Mouse (Mus musculus) limb, embryonic 15.5 days (tissue): ENCODE data around the gene Zfyve26. TPM values are rescaled to one million over a fixed set of nuclear protein-coding genes. Genes with fewer than 3 reads are reported as not detected.
A peak's percentile ranks its signal among the peaks of the same experiment; 100 is the strongest.
"Not testable (repeated sequence)": the region's sequence is repeated elsewhere in the genome, so short reads cannot be mapped to it uniquely, and the experiment has no call there.

Source experiments
- ATAC-seq: fragments of 200-750 bp; cut with Nextera tagmentation; 2 replicates; pipeline ENCODE4 v1.8.0; 2017; ENCODE audit warnings: low read depth, moderate TSS enrichment; ENCODE audit not compliant: insufficient number of reproducible peaks, low FRiP score, low TSS enrichment
- H3K27ac ChIP-seq: fragments of 300-500 bp; sonication (generic); 2 replicates; pipeline ENCODE4 v1.5.1; 2015; ENCODE audit warnings: moderate library complexity, mild to moderate bottlenecking, inconsistent platforms
- H3K27me3 ChIP-seq: fragments of 300-500 bp; sonication (generic); 2 replicates; pipeline ENCODE4 v1.6.1; 2015; ENCODE audit warnings: inconsistent platforms
- H3K36me3 ChIP-seq: fragments of 300-500 bp; sonication (generic); 2 replicates; pipeline ENCODE4 v1.6.1; 2015; ENCODE audit warnings: inconsistent platforms
- H3K4me1 ChIP-seq: fragments of 300-500 bp; sonication (generic); 2 replicates; pipeline ENCODE4 v1.6.1; 2015; ENCODE audit warnings: inconsistent platforms
- H3K4me2 ChIP-seq: fragments of 300-500 bp; sonication (generic); 2 replicates; pipeline ENCODE4 v1.6.1; 2015; ENCODE audit warnings: mild to moderate bottlenecking, inconsistent platforms
- H3K4me3 ChIP-seq: fragments of 300-500 bp; sonication (generic); 2 replicates; pipeline ENCODE4 v1.5.1; 2015; ENCODE audit warnings: mild to moderate bottlenecking, inconsistent platforms
- H3K9ac ChIP-seq: fragments of 300-500 bp; sonication (generic); 2 replicates; pipeline ENCODE4 v1.6.1; 2015; ENCODE audit warnings: inconsistent platforms
- H3K9me3 ChIP-seq: fragments of 300-500 bp; sonication (generic); 2 replicates; pipeline ENCODE4 v1.6.1; 2016; ENCODE audit warnings: inconsistent platforms
- WGBS: fragments of 180-500 bp; shearing (Covaris S2); methylation state at CpG from one replicate; pipeline ENCODE4 v1.1.7; 2015; 5-methylcytosine and 5-hydroxymethylcytosine counted together
- polyA plus RNA-seq: library from polyadenylated mRNA; unstranded; fragments of >200 nt; fragmentation: Nextera tagmentation; extraction: Ambion mirVana; gene quantifications from 2 replicates; pipeline ENCODE4 v1.2.1, GENCODE M21; 2015

Gene Zfyve26
- polyA plus RNA-seq, 1 experiment from 2014 or later, result 12.0 TPM

- peaks cover 9% of the 10 kb centered on the region for H3K4me1 ChIP-seq
- H3K27me3 ChIP-seq, result no peaks in the 10 kb centered on the region
- WGBS, result 63% methylated on average over 6 of the region's 6 CpGs
- H3K36me3 ChIP-seq, result peaks cover 13% of the 10 kb centered on the region
- no peak for ATAC-seq
- H3K4me2 ChIP-seq, result peak within 1 kb of the TSS; percentile 82
- peak within 1 kb of the TSS; percentile 56 for H3K9ac ChIP-seq
- no peaks in the 10 kb centered on the region for H3K9me3 ChIP-seq
- peak within 1 kb of the TSS; percentile 56 for H3K4me3 ChIP-seq
- H3K27ac ChIP-seq, result peak within 1 kb of the TSS; percentile 60
Measured at GRCm38 (mm10) chr12:79192193-79192592, 103.9 kb downstream of the Zfyve26 start, which contains the start of gene Rdh11. TSS of gene Rdh11 (minus strand) at chr12:79192293.

DNA sequence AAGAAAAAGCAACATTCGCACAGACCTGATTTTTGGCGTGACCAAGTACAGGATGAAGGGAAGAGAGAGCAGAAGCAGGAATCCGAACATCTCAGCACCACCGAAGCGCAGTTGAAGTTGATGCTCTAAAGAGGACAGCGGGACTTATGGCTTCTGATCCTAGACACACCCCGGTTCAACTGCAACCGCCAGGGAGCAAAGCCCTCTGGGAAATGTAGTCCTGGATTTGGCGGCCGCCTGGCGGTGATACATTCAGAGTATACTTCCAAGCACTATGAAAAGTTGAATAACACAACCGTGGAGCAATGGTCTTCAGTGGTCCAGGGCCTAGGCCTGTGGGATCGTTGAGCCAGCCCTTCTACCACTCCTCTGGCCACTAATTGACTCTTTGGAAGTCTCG, 104.4 kb downstream of the Zfyve26 start:
- peak overlapping the region; percentile 60 for H3K27ac ChIP-seq
- peak; percentile 75 for ATAC-seq
- 5% methylated on average over 14 of the region's 14 CpGs for WGBS
- H3K9me3 ChIP-seq, result no peaks in the 10 kb centered on the region
- peaks cover 18% of the 10 kb centered on the region for H3K36me3 ChIP-seq
- H3K4me2 ChIP-seq, result peak overlapping the region; percentile 82
- peak overlapping the region; percentile 56 for H3K4me3 ChIP-seq
- no peaks in the 10 kb centered on the region for H3K27me3 ChIP-seq
- H3K9ac ChIP-seq, result peak overlapping the region; percentile 56; the same call in 1 of the 2 replicates
- H3K4me1 ChIP-seq, result peaks cover 9% of the 10 kb centered on the region

DNA sequence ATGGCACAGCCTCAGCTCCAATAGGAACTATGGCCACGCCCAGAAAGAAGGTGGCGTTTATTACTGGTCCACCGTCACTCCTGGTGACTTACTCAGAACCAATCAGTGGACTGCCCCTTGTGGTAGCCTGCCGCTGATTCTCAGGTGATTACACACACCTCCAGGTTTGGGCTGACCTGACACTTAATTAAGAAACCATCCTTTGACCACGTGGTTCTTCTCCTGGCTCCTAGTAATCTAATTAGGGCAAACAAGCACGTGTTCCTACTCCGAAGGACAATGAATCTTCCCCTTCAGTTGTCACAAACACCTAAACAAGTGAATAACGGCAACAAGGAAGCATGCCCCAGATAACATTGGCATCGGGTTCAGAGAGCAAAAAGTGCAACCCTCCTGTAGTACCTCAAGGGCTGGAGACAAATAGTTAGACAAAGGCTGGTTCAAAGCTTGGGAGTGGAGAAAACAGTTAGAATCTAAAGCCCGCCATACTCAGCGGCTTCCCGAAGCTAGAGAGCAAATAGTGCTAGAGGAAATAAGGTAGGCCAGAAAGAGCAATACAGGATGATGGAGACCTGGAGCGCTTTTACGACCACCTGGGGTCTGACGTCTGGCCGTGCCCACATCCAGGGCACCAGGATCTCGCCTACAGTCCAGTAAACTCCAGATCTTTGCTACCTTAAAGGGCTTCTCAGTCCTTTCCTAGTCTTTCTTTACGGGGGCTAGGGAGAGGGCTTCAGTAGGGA, 105.0 kb downstream of the Zfyve26 start:
- Histone ChIP-seq H3K4me2 (peak overlapping the region; percentile 82), H3K9me3 (no peaks in the 10 kb centered on the region), H3K4me1 (peaks cover 9% of the 10 kb centered on the region), H3K9ac (peak overlapping the region; percentile 56), H3K27me3 (no peaks in the 10 kb centered on the region), H3K4me3 (peak overlapping the region; percentile 56), H3K27ac (peak overlapping the region; percentile 60), H3K36me3 (peaks cover 24% of the 10 kb centered on the region)
- peak; percentile 67; the same call in 1 of the 2 replicates for ATAC-seq
- under 1% methylated on average over 18 of the region's 18 CpGs for WGBS

DNA sequence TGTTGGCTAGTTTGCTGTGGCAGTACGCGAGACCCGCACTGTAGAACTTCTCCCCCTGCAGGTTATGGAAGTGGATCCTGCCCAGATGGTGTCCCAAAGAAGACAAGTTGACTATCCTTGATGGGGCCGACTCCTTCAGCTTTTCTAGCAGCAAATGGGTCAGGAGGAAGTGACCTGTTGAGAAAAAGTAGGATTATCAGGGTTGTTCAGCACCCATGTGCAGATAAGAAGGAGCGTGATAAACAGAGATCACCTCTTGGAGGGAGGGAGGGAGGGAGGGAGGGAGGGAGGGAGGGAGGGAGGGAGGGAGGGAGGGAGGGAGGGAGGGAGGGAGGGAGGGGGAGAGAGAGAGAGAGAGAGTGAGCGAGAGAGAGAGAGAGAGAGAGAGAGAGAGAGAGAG, 110.9 kb downstream of the Zfyve26 start:
- not testable (repeated sequence) for H3K4me1 ChIP-seq, H3K4me3 ChIP-seq, ATAC-seq, H3K27ac ChIP-seq, H3K4me2 ChIP-seq, H3K9me3 ChIP-seq, H3K27me3 ChIP-seq, H3K9ac ChIP-seq
- WGBS, result 91% methylated on average over 5 of the region's 6 CpGs
- H3K36me3 ChIP-seq, result peaks cover 71% of the 10 kb centered on the region

Other genes with a start within 250 kb of the Zfyve26 start
- 35.4 and 36.1 TPM in 2 replicates for gene Pigh, start 206.7 kb downstream of the Zfyve26 start, polyA plus RNA-seq
- gene Arg2, start 165.5 kb downstream of the Zfyve26 start, polyA plus RNA-seq, result 0.70 and 0.72 TPM in 2 replicates
- gene Vti1b, start 123.6 kb downstream of the Zfyve26 start, polyA plus RNA-seq, result 104 and 113 TPM in 2 replicates
- 26.0 and 26.6 TPM in 2 replicates for gene Rdh11, start 104.0 kb downstream of the Zfyve26 start, polyA plus RNA-seq
- gene Rdh12, start 87.4 kb downstream of the Zfyve26 start, polyA plus RNA-seq, result 47.1 and 51.3 TPM in 2 replicates
- gene Rad51b, start 978 bp upstream of the Zfyve26 start, polyA plus RNA-seq, result 5.2 and 5.3 TPM in 2 replicates